Mouse (Mus musculus) hematopoietic stem cell, adult 5-6 weeks (primary cell): Measurements from ENCODE around the gene Smim11. TPM values are rescaled to one million over a fixed set of nuclear protein-coding genes. Genes with fewer than 3 reads are reported as not detected.

Source experiments
- ATAC-seq, 2 experiments: fragments of 125-278 bp in 1 of 2; replicated peaks in 1 of 2; 2 replicates each; pipeline ENCODE4 v1.8.0; 2016 to 2017; ENCODE audit warnings: inconsistent platforms in 2 of 2, mild to moderate bottlenecking in 2 of 2, moderate number of reproducible peaks in 2 of 2, low read depth in 1 of 2, moderate TSS enrichment in 1 of 2; ENCODE audit not compliant: low FRiP score in 2 of 2, poor library complexity in 2 of 2, severe bottlenecking in 2 of 2, insufficient read depth in 1 of 2, low TSS enrichment in 1 of 2
- total RNA-seq: library from RNA; stranded (forward); fragments of 172-1452, 232-1000 nt; gene quantifications from 2 replicates; pipeline ENCODE4 v1.2.3, GENCODE M21; 2017

The Smim11 gene
- total RNA-seq, 1 experiment from 2014 or later = 170 TPM

- ATAC-seq = no peak
Observed at GRCm38 (mm10) chr16:92353295-92353694, 52.2 kb downstream of the Smim11 start.

- ATAC-seq = no peak
Observed at GRCm38 (mm10) chr16:92353897-92354296, 52.8 kb downstream of the Smim11 start.

GRCm38 (mm10) chr16:92355366-92355765, 54.3 kb downstream of the Smim11 start:
- ATAC-seq = no peak

- ATAC-seq = no peak
Observed at GRCm38 (mm10) chr16:92355982-92356381, 54.9 kb downstream of the Smim11 start.

- ATAC-seq = no peak
Observed at GRCm38 (mm10) chr16:92357023-92357422, 55.9 kb downstream of the Smim11 start.

GRCm38 (mm10) chr16:92357566-92357965, 56.5 kb downstream of the Smim11 start:
- ATAC-seq = no peak

GRCm38 (mm10) chr16:92358734-92359133, 57.6 kb downstream of the Smim11 start:
- ATAC-seq = peak in 1 of 2 experiments; percentile 42; a peak in 1 of 4 replicates

GRCm38 (mm10) chr16:92359229-92359628, 58.1 kb downstream of the Smim11 start, which contains the start of gene Kcne1:
Gene Kcne1 (minus strand): TSS chr16:92359468.
- no peak for ATAC-seq

GRCm38 (mm10) chr16:92360711-92361110, 59.6 kb downstream of the Smim11 start:
- ATAC-seq = no peak

Other genes starting within 250 kb of the Smim11 start
- gene Mrps6, start 243.0 kb upstream of the Smim11 start, total RNA-seq = 24.9 and 28.7 TPM in 2 replicates
- not detected in 2 replicates for gene Gm49711, start 243.0 kb upstream of the Smim11 start, total RNA-seq
- gene Slc5a3, start 243.0 kb upstream of the Smim11 start, total RNA-seq = 8.3 and 9.2 TPM in 2 replicates
- gene Kcne2, start 8.9 kb upstream of the Smim11 start, total RNA-seq = not detected in 2 replicates
- not detected in 2 replicates for gene Fam243, start 20.2 kb downstream of the Smim11 start, total RNA-seq
- gene Kcne1, start 58.2 kb downstream of the Smim11 start, total RNA-seq = not detected in 2 replicates
- gene Rcan1, start 169.6 kb downstream of the Smim11 start, total RNA-seq = 5.7 and 8.8 TPM in 2 replicates
- gene Clic6, start 184.4 kb downstream of the Smim11 start, total RNA-seq = 0.50 TPM in 1 of 2 replicates, not detected in the other